Mouse (Mus musculus) kidney, adult 11 months (tissue): ENCODE measurements at regions not wholly inside any gene's neighbourhood (a gene's known extent, or its start where the extent isn't known, plus 50 kb on each side); places are given as distances from the start of the nearest gene placed in this dataset.
A peak's percentile ranks its signal among the peaks of the same experiment; 100 is the strongest.

Experiments used
- DNase-seq: peaks from one replicate; pipeline ENCODE4 v3.0.0; 2022

- DNase-seq, result no peak
Observed at GRCm38 (mm10) chr8:78018430-78019180, 194.5 kb upstream of the Ttc29 start.

DNA sequence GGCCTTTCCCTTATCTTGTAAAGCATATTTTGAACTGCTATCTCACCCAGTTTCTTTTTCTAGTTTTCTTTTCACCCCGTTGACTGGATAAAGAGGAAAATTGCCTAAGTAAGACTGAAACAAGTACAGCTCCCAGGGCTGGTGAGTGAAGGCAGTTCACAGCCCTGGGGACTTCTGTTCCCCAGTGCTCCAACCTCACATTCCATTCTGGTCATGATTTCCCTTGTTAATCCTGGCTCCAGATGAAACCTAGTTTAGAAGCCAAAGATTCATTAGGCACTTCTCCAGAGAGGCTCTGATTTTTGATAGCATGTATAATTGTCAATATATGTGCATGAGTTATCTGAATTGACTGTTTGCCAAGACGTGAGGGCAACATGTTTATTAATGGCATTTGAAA lies 191.6 kb upstream of the Ttc29 start:
- no peak for DNase-seq

GRCm38 (mm10) chr8:78022986-78023385 lies 190.1 kb upstream of the Ttc29 start:
- DNase-seq, result no peak

DNA sequence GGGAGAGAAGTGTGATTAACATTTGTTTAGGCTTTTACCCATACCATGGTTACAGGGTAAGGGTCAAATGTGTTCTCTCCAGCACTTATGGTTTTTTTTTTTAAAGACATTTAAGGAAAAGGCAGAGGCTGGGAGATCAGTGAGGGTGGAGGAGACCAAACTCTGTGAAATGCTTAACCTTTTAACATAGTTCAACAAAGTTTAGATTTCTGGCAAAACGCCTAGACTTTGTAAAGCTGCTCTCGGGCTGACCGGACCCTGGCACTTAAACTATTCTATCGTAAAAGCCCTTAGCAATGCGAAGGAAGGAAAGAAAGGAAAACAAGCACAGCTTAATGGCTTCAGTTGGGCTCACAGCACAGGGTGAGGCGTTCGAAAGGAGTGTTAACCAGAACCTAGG lies 189.6 kb upstream of the Ttc29 start:
- DNase-seq, result peak; percentile 26

DNA sequence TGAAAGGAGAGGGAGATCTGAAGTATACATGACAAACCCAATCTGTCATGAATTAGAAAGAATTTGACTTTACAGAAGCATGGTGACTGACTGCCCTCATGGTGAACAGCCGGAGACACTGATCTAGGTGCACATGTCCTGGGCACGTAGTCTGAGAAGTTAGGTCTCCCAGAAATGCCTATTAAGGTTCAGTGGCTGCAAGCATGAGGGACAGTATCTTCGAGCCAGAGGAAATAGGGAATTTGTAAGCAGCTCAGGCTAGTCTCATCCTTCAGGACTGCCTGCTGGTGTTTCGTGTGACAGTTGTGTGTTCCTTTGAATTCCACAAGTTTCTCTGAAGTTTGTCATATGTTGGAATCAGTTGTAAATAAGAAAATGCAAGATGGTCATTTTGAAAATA lies 189.2 kb upstream of the Ttc29 start:
- no peak for DNase-seq

- no peak for DNase-seq
Observed at GRCm38 (mm10) chr8:78024964-78025363, 188.1 kb upstream of the Ttc29 start.

- no peak for DNase-seq
Observed at GRCm38 (mm10) chr8:78027371-78027770, 185.7 kb upstream of the Ttc29 start.

GRCm38 (mm10) chr8:78028928-78029327 lies 184.2 kb upstream of the Ttc29 start:
- no peak for DNase-seq

DNA sequence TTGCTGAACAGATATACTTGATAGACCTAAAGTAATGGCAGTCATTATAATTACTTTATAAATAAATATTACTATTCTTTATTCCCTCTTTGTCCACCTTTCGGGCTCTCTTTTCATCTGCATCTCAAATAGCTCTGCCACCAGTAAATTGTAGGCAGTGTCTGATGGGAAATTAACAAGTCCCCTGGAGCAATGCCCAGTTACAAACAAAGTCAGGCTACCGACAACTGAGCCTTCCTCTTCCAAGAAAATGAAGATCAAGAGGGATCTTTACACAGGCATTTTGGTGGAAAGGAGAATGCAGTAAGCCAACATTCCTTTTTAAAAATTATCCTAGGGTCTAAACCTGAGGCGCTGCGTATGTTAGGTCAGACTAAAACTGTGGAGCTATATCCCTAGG lies 181.3 kb upstream of the Ttc29 start:
- no peak for DNase-seq

GRCm38 (mm10) chr8:78034687-78035086 lies 178.4 kb upstream of the Ttc29 start:
- no peak for DNase-seq

- no peak for DNase-seq
Observed at GRCm38 (mm10) chr8:78037218-78037617, 175.9 kb upstream of the Ttc29 start.

- no peak for DNase-seq
Observed at GRCm38 (mm10) chr8:78046691-78047090, 166.4 kb upstream of the Ttc29 start.

GRCm38 (mm10) chr8:78050768-78051167 lies 162.3 kb upstream of the Ttc29 start:
- no peak for DNase-seq

DNA sequence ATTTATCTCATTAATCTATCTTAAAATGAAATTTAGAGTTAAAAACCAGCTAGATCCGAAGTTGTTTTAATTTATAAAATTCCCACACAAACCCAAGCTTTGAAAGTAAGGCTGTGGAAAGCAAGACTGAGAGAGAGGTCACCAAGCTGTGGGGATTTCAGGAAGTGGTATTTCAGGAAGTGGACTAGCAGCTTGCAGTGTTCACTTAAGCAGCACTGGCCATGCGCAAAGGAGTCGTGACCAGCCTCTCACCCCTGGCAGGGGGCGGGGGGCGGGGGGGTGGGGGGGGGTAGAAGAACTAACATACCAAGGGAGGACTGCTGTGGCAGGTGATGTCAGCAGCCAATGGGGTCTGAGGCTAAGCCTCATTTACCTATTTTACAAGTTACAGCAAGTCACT lies 158.7 kb upstream of the Ttc29 start:
- DNase-seq, result no peak

GRCm38 (mm10) chr8:78054920-78055319 lies 158.2 kb upstream of the Ttc29 start:
- no peak for DNase-seq

GRCm38 (mm10) chr8:78055531-78055930 lies 157.6 kb upstream of the Ttc29 start:
- no peak for DNase-seq

DNA sequence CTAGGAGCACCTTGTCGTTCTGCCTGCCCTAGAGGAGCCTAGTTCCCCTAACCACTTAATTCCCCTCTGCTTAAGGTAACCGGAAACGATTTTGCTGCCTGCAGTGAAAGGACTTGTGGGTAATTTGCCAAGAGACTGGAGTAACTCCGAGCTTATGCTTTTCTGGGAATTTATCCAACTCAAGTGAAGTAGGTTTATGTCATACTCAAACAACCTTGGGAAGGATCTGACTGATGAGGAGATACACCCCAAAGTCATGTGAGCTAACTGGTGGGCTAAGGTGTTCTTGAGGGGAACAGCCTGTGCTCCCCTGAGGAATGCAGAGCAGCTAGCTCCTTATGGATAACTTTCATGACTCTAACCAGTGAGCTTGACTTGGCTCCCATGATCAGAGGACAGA lies 155.7 kb upstream of the Ttc29 start:
- no peak for DNase-seq

- no peak for DNase-seq
Observed at GRCm38 (mm10) chr8:78061827-78062719, 151.0 kb upstream of the Ttc29 start.

- no peak for DNase-seq
Observed at GRCm38 (mm10) chr8:78063529-78063928, 149.6 kb upstream of the Ttc29 start.

GRCm38 (mm10) chr8:78064161-78064560 lies 148.9 kb upstream of the Ttc29 start:
- DNase-seq, result no peak

- no peak for DNase-seq
Observed at GRCm38 (mm10) chr8:78065890-78066493, 147.1 kb upstream of the Ttc29 start.

DNA sequence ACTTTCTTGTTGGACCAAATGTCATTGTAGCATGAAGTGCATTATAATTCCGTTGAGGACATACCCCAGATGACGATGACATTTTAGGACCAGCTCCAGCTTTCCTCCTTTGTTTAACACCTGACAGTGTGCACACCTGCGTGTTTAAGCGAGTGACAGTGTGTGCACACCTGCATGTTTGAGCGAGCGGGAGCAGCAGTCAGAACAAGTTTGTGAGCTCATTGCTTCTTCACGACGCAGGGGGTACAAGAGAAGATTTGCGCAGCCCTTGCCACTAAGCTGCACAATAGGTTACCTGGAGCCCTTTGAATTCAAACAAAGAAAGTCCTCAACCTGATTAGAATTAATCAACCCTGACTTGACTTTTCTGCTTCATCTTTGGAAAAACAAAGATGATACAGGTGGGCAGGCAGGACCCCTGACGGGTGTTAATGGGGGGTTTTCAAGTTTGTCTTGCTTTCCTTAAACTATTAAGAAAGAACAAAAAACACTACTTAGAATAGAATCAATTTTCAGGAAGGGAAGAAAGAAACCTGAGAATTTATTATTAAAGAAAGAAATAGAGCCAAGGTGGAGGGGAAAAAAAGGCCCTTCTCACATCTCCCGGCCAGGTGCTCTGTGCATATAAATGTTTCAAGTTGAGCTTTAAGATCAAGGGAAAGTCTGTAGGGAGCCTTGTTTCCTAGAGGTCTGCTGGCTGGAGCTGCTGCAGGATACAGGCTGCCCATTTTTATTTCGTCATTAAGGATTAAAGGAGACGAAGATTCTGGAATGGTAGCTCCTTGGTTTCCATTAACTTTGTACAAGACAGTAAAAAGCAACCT lies 144.8 kb upstream of the Ttc29 start:
- DNase-seq, result no peak

GRCm38 (mm10) chr8:78073821-78074220 lies 139.3 kb upstream of the Ttc29 start:
- DNase-seq, result no peak
